Mouse (Mus musculus) embryonic facial prominence, embryonic 11.5 days (tissue): ENCODE data around the gene Diaph3. TPM values are rescaled to one million over a fixed set of nuclear protein-coding genes. Genes with fewer than 3 reads are reported as not detected.

ENCODE experiments used
- ATAC-seq: fragments of 200-750 bp; cut with Nextera tagmentation; replicated peaks from 2 replicates; pipeline ENCODE4 v1.8.0; 2017; ENCODE audit warnings: low read depth; ENCODE audit not compliant: insufficient number of reproducible peaks, low FRiP score, low TSS enrichment
- DNase-seq: peaks from one replicate; pipeline ENCODE4 v3.0.0-alpha.2; 2015; ENCODE audit warnings: low spot score
- H3K27ac ChIP-seq: fragments of 300-500 bp; sonication (generic); replicated peaks from 2 replicates; pipeline ENCODE4 v1.5.1; 2014; ENCODE audit warnings: mild to moderate bottlenecking, low read depth, low read length, control low read depth
- H3K27me3 ChIP-seq: fragments of 300-500 bp; sonication (generic); 2 replicates; pipeline ENCODE4 v1.6.1; 2014; ENCODE audit warnings: mild to moderate bottlenecking, low read length, moderate library complexity, mixed read lengths; ENCODE audit not compliant: control insufficient read depth, insufficient read depth
- H3K36me3 ChIP-seq: fragments of 300-500 bp; sonication (generic); replicated peaks from 2 replicates; pipeline ENCODE4 v1.6.1; 2014; ENCODE audit warnings: low read depth, mild to moderate bottlenecking, low read length, moderate library complexity, mixed read lengths; ENCODE audit not compliant: control insufficient read depth, insufficient read depth
- H3K4me1 ChIP-seq: fragments of 300-500 bp; sonication (generic); 2 replicates; pipeline ENCODE4 v1.6.1; 2014; ENCODE audit warnings: low read length, mixed read lengths; ENCODE audit not compliant: control insufficient read depth, insufficient read depth
- H3K4me2 ChIP-seq: fragments of 300-500 bp; sonication (generic); 2 replicates; pipeline ENCODE4 v1.6.1; 2014; ENCODE audit warnings: low read depth, mild to moderate bottlenecking, control low read depth, low read length, moderate library complexity
- H3K4me3 ChIP-seq: fragments of 300-500 bp; sonication (generic); 2 replicates; pipeline ENCODE4 v1.5.1; 2014; ENCODE audit warnings: low read depth, low read length, control low read depth
- H3K9ac ChIP-seq: fragments of 300-500 bp; sonication (generic); replicated peaks from 2 replicates; pipeline ENCODE4 v1.6.1; 2014; ENCODE audit warnings: mild to moderate bottlenecking, control low read depth, low read length
- H3K9me3 ChIP-seq: fragments of 300-500 bp; sonication (generic); replicated peaks from 2 replicates; pipeline ENCODE4 v1.6.1; 2016; ENCODE audit warnings: mild to moderate bottlenecking, low read length, inconsistent platforms, mixed read lengths; ENCODE audit not compliant: control insufficient read depth
- WGBS: fragments of 180-500 bp; shearing (Covaris S2); extraction: QIAGEN DNeasy Blood & Tissue Kit; methylation state at CpG from one replicate; pipeline ENCODE4 v1.1.7; 2014; 5-methylcytosine and 5-hydroxymethylcytosine counted together
- polyA plus RNA-seq: library from polyadenylated mRNA; unstranded; fragments of >200 nt; fragmentation: Nextera tagmentation; extraction: Ambion mirVana; gene quantifications from 2 replicates; pipeline ENCODE4 v1.2.1, GENCODE M21; 2014

Gene Diaph3
- polyA plus RNA-seq, 1 experiment from 2014 or later = 10.5 TPM

- Histone ChIP-seq H3K9ac (no peak overlapping the region), H3K4me1 (no peaks in the 10 kb centered on the region), H3K4me2 (no peak overlapping the region), H3K27me3 (no peaks in the 10 kb centered on the region), H3K27ac (no peak overlapping the region), H3K4me3 (no peak overlapping the region), H3K9me3 (no peaks in the 10 kb centered on the region), H3K36me3 (no peaks in the 10 kb centered on the region)
- 64% methylated on average over 11 of the region's 11 CpGs for WGBS
- no peak for ATAC-seq
- no peak for DNase-seq
These were observed 456.2 kb downstream of the Diaph3 start for GRCm38 (mm10) chr14:86684585-86685503.

GRCm38 (mm10) chr14:86681951-86682350, 459.1 kb downstream of the Diaph3 start:
- no peaks in the 10 kb centered on the region for H3K36me3 ChIP-seq
- DNase-seq (no peak), ATAC-seq (no peak)
- no peaks in the 10 kb centered on the region for H3K9me3 ChIP-seq
- H3K27ac ChIP-seq = no peak overlapping the region
- H3K9ac ChIP-seq = no peak overlapping the region
- no peaks in the 10 kb centered on the region for H3K4me1 ChIP-seq
- H3K4me2 ChIP-seq = no peak overlapping the region
- no peak overlapping the region for H3K4me3 ChIP-seq
- no peaks in the 10 kb centered on the region for H3K27me3 ChIP-seq

- no peak overlapping the region for H3K4me2 ChIP-seq
- H3K4me3 ChIP-seq = no peak overlapping the region
- H3K9me3 ChIP-seq = no peaks in the 10 kb centered on the region
- no peak overlapping the region for H3K27ac ChIP-seq
- WGBS = 88% methylated on average over 3 of the region's 3 CpGs
- DNase-seq (no peak), ATAC-seq (no peak)
- H3K27me3 ChIP-seq = no peaks in the 10 kb centered on the region
- H3K9ac ChIP-seq = no peak overlapping the region
- no peaks in the 10 kb centered on the region for H3K36me3 ChIP-seq
- no peaks in the 10 kb centered on the region for H3K4me1 ChIP-seq
These were observed 462.0 kb downstream of the Diaph3 start for GRCm38 (mm10) chr14:86678992-86679391.

- Histone ChIP-seq H3K36me3 (no peaks in the 10 kb centered on the region), H3K4me3 (no peak overlapping the region), H3K9me3 (no peaks in the 10 kb centered on the region), H3K9ac (no peak overlapping the region), H3K4me2 (no peak overlapping the region), H3K27me3 (no peaks in the 10 kb centered on the region), H3K4me1 (no peaks in the 10 kb centered on the region), H3K27ac (no peak overlapping the region)
- no peak for ATAC-seq
- 67% methylated on average over 5 of the region's 5 CpGs for WGBS
- peak; percentile 40 for DNase-seq
These were observed 462.8 kb downstream of the Diaph3 start for GRCm38 (mm10) chr14:86678179-86678780.

GRCm38 (mm10) chr14:86677015-86677414, 464.0 kb downstream of the Diaph3 start:
- H3K4me1 ChIP-seq = no peaks in the 10 kb centered on the region
- no peak overlapping the region for H3K4me3 ChIP-seq
- no peak for ATAC-seq
- H3K36me3 ChIP-seq = no peaks in the 10 kb centered on the region
- 65% methylated on average over 6 of the region's 6 CpGs for WGBS
- no peaks in the 10 kb centered on the region for H3K27me3 ChIP-seq
- DNase-seq = no peak
- no peak overlapping the region for H3K9ac ChIP-seq
- no peak overlapping the region for H3K27ac ChIP-seq
- H3K9me3 ChIP-seq = no peaks in the 10 kb centered on the region
- H3K4me2 ChIP-seq = no peak overlapping the region

- peak; percentile 62; the same call in 1 of the 2 replicates for ATAC-seq
These were observed 465.7 kb downstream of the Diaph3 start for GRCm38 (mm10) chr14:86675314-86675713.

GRCm38 (mm10) chr14:86662846-86663245, 478.2 kb downstream of the Diaph3 start:
- Histone ChIP-seq H3K4me2 (no peak overlapping the region), H3K27ac (no peak overlapping the region), H3K9me3 (no peaks in the 10 kb centered on the region), H3K4me1 (no peaks in the 10 kb centered on the region), H3K9ac (no peak overlapping the region), H3K36me3 (no peaks in the 10 kb centered on the region), H3K4me3 (no peak overlapping the region), H3K27me3 (no peaks in the 10 kb centered on the region)
- no peak for DNase-seq
- 97% methylated on average over 4 of the region's 4 CpGs for WGBS
- ATAC-seq = no peak

More at GRCm38 (mm10) chr14:86675314-86675713, 465.7 kb downstream of the Diaph3 start:
- Histone ChIP-seq H3K9ac (no peak overlapping the region), H3K4me2 (no peak overlapping the region), H3K4me1 (no peaks in the 10 kb centered on the region), H3K36me3 (no peaks in the 10 kb centered on the region), H3K4me3 (no peak overlapping the region), H3K27ac (no peak overlapping the region), H3K9me3 (no peaks in the 10 kb centered on the region), H3K27me3 (no peaks in the 10 kb centered on the region)
- DNase-seq = peak; percentile 30
- 52% methylated on average over 8 of the region's 8 CpGs for WGBS

- 90% methylated on average over 3 of the region's 3 CpGs for WGBS
These were observed 480.5 kb downstream of the Diaph3 start for GRCm38 (mm10) chr14:86660556-86660955.

More at GRCm38 (mm10) chr14:86660556-86660955, 480.5 kb downstream of the Diaph3 start:
- Histone ChIP-seq H3K27me3 (no peaks in the 10 kb centered on the region), H3K27ac (no peak overlapping the region), H3K36me3 (no peaks in the 10 kb centered on the region), H3K4me1 (no peaks in the 10 kb centered on the region), H3K9ac (no peak overlapping the region), H3K9me3 (no peaks in the 10 kb centered on the region), H3K4me3 (no peak overlapping the region), H3K4me2 (no peak overlapping the region)
- ATAC-seq (no peak), DNase-seq (no peak)
